Mouse (Mus musculus): Measurements from ENCODE around the gene Clasp1. TPM values are rescaled to one million over a fixed set of nuclear protein-coding genes. Genes with fewer than 3 reads are reported as not detected.

Clasp1 gene
- polyA plus RNA-seq, 1 experiment from 2014 or later, result 40.3 TPM

- peaks cover 5% of the 10 kb centered on the region for H3K4me1 ChIP-seq (ENCODE audit: control insufficient read depth, insufficient read depth, low read length)
- peak overlapping the region; percentile 92 for H3K27ac ChIP-seq (replicated peaks; ENCODE audit: low read depth, low read length)
- WGBS, result under 1% methylated on average over 19 of the region's 19 CpGs
- DNase-seq (ENCODE audit: low spot score), result peak; percentile 80
- no peaks in the 10 kb centered on the region for H3K36me3 ChIP-seq (ENCODE audit: control insufficient read depth, insufficient read depth, low read length)
- peak; percentile 3; the same call in 1 of the 2 replicates for ATAC-seq (ENCODE audit: low read depth)
- no peaks in the 10 kb centered on the region for H3K27me3 ChIP-seq (replicated peaks; ENCODE audit: control insufficient read depth, insufficient read depth, low read length)
- peak overlapping the region; percentile 76 for H3K9ac ChIP-seq (ENCODE audit: low read depth, low read length)
- H3K4me3 ChIP-seq (ENCODE audit: low read depth, low read length), result peak overlapping the region; percentile 98
- peak overlapping the region; percentile 81 for H3K4me2 ChIP-seq (ENCODE audit: low read depth, low read length)
- no peaks in the 10 kb centered on the region for H3K9me3 ChIP-seq (ENCODE audit: control insufficient read depth, low read length)
These were observed 616 bp upstream of the Clasp1 start for GRCm38 (mm10) chr1:118388127-118388756.

- H3K9me3 ChIP-seq (ENCODE audit: control insufficient read depth, low read length), result no peaks in the 10 kb centered on the region
- peaks cover 5% of the 10 kb centered on the region for H3K4me1 ChIP-seq (ENCODE audit: control insufficient read depth, insufficient read depth, low read length)
- peak overlapping the region; percentile 89 for H3K9ac ChIP-seq (ENCODE audit: low read depth, low read length)
- peak overlapping the region; percentile 98 for H3K4me3 ChIP-seq (ENCODE audit: low read depth, low read length)
- H3K27me3 ChIP-seq (replicated peaks; ENCODE audit: control insufficient read depth, insufficient read depth, low read length), result no peaks in the 10 kb centered on the region
- peak overlapping the region; percentile 70 for H3K4me2 ChIP-seq (ENCODE audit: low read depth, low read length)
- peak; percentile 41 for ATAC-seq (ENCODE audit: low read depth)
- peaks cover 10% of the 10 kb centered on the region for H3K36me3 ChIP-seq (ENCODE audit: control insufficient read depth, insufficient read depth, low read length)
- WGBS, result under 1% methylated on average over 43 of the region's 44 CpGs
- H3K27ac ChIP-seq (replicated peaks; ENCODE audit: low read depth, low read length), result peak overlapping the region; percentile 92
- DNase-seq (ENCODE audit: low spot score), result peak; percentile 68
These were observed 802 bp downstream of the Clasp1 start for GRCm38 (mm10) chr1:118389454-118390265.

GRCm38 (mm10) chr1:118390266-118390660 is 1.4 kb downstream of the Clasp1 start:
- peaks cover 5% of the 10 kb centered on the region for H3K4me1 ChIP-seq (ENCODE audit: control insufficient read depth, insufficient read depth, low read length)
- DNase-seq (ENCODE audit: low spot score), result no peak
- H3K9ac ChIP-seq (ENCODE audit: low read depth, low read length), result peak overlapping the region; percentile 89
- H3K9me3 ChIP-seq (ENCODE audit: control insufficient read depth, low read length), result no peaks in the 10 kb centered on the region
- no peaks in the 10 kb centered on the region for H3K27me3 ChIP-seq (replicated peaks; ENCODE audit: control insufficient read depth, insufficient read depth, low read length)
- H3K27ac ChIP-seq (replicated peaks; ENCODE audit: low read depth, low read length), result peak overlapping the region; percentile 92
- H3K36me3 ChIP-seq (ENCODE audit: control insufficient read depth, insufficient read depth, low read length), result peaks cover 10% of the 10 kb centered on the region
- H3K4me3 ChIP-seq (ENCODE audit: low read depth, low read length), result peak overlapping the region; percentile 98
- H3K4me2 ChIP-seq (ENCODE audit: low read depth, low read length), result peak overlapping the region; percentile 70
- no peak for ATAC-seq (ENCODE audit: low read depth)
- WGBS, result 11% methylated on average over 8 of the region's 8 CpGs

- Histone ChIP-seq H3K4me2 (ENCODE audit: low read depth, low read length) (peak overlapping the region; percentile 70), H3K9me3 (ENCODE audit: control insufficient read depth, low read length) (no peaks in the 10 kb centered on the region), H3K27ac (replicated peaks; ENCODE audit: low read depth, low read length) (no peak overlapping the region), H3K9ac (ENCODE audit: low read depth, low read length) (peak overlapping the region; percentile 89), H3K36me3 (ENCODE audit: control insufficient read depth, insufficient read depth, low read length) (peaks cover 13% of the 10 kb centered on the region), H3K4me1 (ENCODE audit: control insufficient read depth, insufficient read depth, low read length) (peaks cover 5% of the 10 kb centered on the region), H3K27me3 (replicated peaks; ENCODE audit: control insufficient read depth, insufficient read depth, low read length) (no peaks in the 10 kb centered on the region), H3K4me3 (ENCODE audit: low read depth, low read length) (peak overlapping the region; percentile 98)
- DNase-seq (ENCODE audit: low spot score) (no peak), ATAC-seq (ENCODE audit: low read depth) (no peak)
- 85% methylated on average over 2 of the region's 2 CpGs for WGBS
These were observed 2.1 kb downstream of the Clasp1 start for GRCm38 (mm10) chr1:118390871-118391387.

GRCm38 (mm10) chr1:118392246-118392645 is 3.4 kb downstream of the Clasp1 start:
- peaks cover 17% of the 10 kb centered on the region for H3K36me3 ChIP-seq (ENCODE audit: control insufficient read depth, insufficient read depth, low read length)
- WGBS, result 94% methylated on average over 2 of the region's 2 CpGs
- ATAC-seq (ENCODE audit: low read depth), result no peak

GRCm38 (mm10) chr1:118393916-118394315 is 5.1 kb downstream of the Clasp1 start:
- no peak overlapping the region for H3K27ac ChIP-seq (replicated peaks; ENCODE audit: low read depth, low read length)

More at GRCm38 (mm10) chr1:118392246-118392645, 3.4 kb downstream of the Clasp1 start:
- Histone ChIP-seq H3K4me1 (ENCODE audit: control insufficient read depth, insufficient read depth, low read length) (peaks cover 5% of the 10 kb centered on the region), H3K9me3 (ENCODE audit: control insufficient read depth, low read length) (no peaks in the 10 kb centered on the region), H3K27me3 (replicated peaks; ENCODE audit: control insufficient read depth, insufficient read depth, low read length) (no peaks in the 10 kb centered on the region), H3K4me3 (ENCODE audit: low read depth, low read length) (no peak overlapping the region), H3K4me2 (ENCODE audit: low read depth, low read length) (no peak overlapping the region), H3K9ac (ENCODE audit: low read depth, low read length) (no peak overlapping the region), H3K27ac (replicated peaks; ENCODE audit: low read depth, low read length) (no peak overlapping the region)
- no peak for DNase-seq (ENCODE audit: low spot score)

GRCm38 (mm10) chr1:118397866-118398265 is 9.0 kb downstream of the Clasp1 start:
- ATAC-seq (ENCODE audit: low read depth) (no peak), DNase-seq (ENCODE audit: low spot score) (no peak)
- WGBS, result 92% methylated on average over 9 of the region's 9 CpGs
- H3K9ac ChIP-seq (ENCODE audit: low read depth, low read length), result no peak overlapping the region
- no peak overlapping the region for H3K27ac ChIP-seq (replicated peaks; ENCODE audit: low read depth, low read length)
- H3K36me3 ChIP-seq (ENCODE audit: control insufficient read depth, insufficient read depth, low read length), result peaks cover 17% of the 10 kb centered on the region
- H3K9me3 ChIP-seq (ENCODE audit: control insufficient read depth, low read length), result no peaks in the 10 kb centered on the region
- no peaks in the 10 kb centered on the region for H3K4me1 ChIP-seq (ENCODE audit: control insufficient read depth, insufficient read depth, low read length)
- H3K4me3 ChIP-seq (ENCODE audit: low read depth, low read length), result no peak overlapping the region
- no peak overlapping the region for H3K4me2 ChIP-seq (ENCODE audit: low read depth, low read length)
- no peaks in the 10 kb centered on the region for H3K27me3 ChIP-seq (replicated peaks; ENCODE audit: control insufficient read depth, insufficient read depth, low read length)

More at GRCm38 (mm10) chr1:118393916-118394315, 5.1 kb downstream of the Clasp1 start:
- DNase-seq (ENCODE audit: low spot score), result no peak
- Histone ChIP-seq H3K36me3 (ENCODE audit: control insufficient read depth, insufficient read depth, low read length) (peaks cover 17% of the 10 kb centered on the region), H3K9me3 (ENCODE audit: control insufficient read depth, low read length) (no peaks in the 10 kb centered on the region), H3K4me3 (ENCODE audit: low read depth, low read length) (no peak overlapping the region), H3K4me2 (ENCODE audit: low read depth, low read length) (no peak overlapping the region), H3K4me1 (ENCODE audit: control insufficient read depth, insufficient read depth, low read length) (peaks cover 5% of the 10 kb centered on the region), H3K27me3 (replicated peaks; ENCODE audit: control insufficient read depth, insufficient read depth, low read length) (no peaks in the 10 kb centered on the region), H3K9ac (ENCODE audit: low read depth, low read length) (no peak overlapping the region)
- 94% methylated on average over 3 of the region's 3 CpGs for WGBS
- ATAC-seq (ENCODE audit: low read depth), result no peak

GRCm38 (mm10) chr1:118398567-118398966 is 9.7 kb downstream of the Clasp1 start:
- 0 out of 2 replicates have a peak, but pooled peaks have one; percentile 3 for ATAC-seq (ENCODE audit: low read depth)
- no peak overlapping the region for H3K9ac ChIP-seq (ENCODE audit: low read depth, low read length)
- WGBS, result 54% methylated on average over 6 of the region's 6 CpGs

More at GRCm38 (mm10) chr1:118398567-118398966, 9.7 kb downstream of the Clasp1 start:
- H3K4me1 ChIP-seq (ENCODE audit: control insufficient read depth, insufficient read depth, low read length), result no peaks in the 10 kb centered on the region
- no peaks in the 10 kb centered on the region for H3K9me3 ChIP-seq (ENCODE audit: control insufficient read depth, low read length)
- DNase-seq (ENCODE audit: low spot score), result peak; percentile 11
- H3K4me2 ChIP-seq (ENCODE audit: low read depth, low read length), result no peak overlapping the region
- peaks cover 15% of the 10 kb centered on the region for H3K36me3 ChIP-seq (ENCODE audit: control insufficient read depth, insufficient read depth, low read length)
- H3K27ac ChIP-seq (replicated peaks; ENCODE audit: low read depth, low read length), result no peak overlapping the region
- H3K4me3 ChIP-seq (ENCODE audit: low read depth, low read length), result no peak overlapping the region
- H3K27me3 ChIP-seq (replicated peaks; ENCODE audit: control insufficient read depth, insufficient read depth, low read length), result no peaks in the 10 kb centered on the region

Data from embryonic facial prominence, embryonic 14.5 days (tissue).